Mouse (Mus musculus) E14TG2a.4 (cell line): Measurements from ENCODE around the gene Snapc2.

ENCODE experiments used
- H3K27me3 ChIP-seq: 2 replicates; pipeline ENCODE4 v1.6.1; 2014; ENCODE audit warnings: low read length, control low read depth; ENCODE audit not compliant: insufficient read depth
- H3K36me3 ChIP-seq: 2 replicates; pipeline ENCODE4 v1.6.1; 2014; ENCODE audit warnings: low read length, control low read depth; ENCODE audit not compliant: insufficient read depth
- H3K4me1 ChIP-seq: replicated peaks from 2 replicates; pipeline ENCODE4 v1.6.1; 2014; ENCODE audit warnings: low read depth, low read length, control low read depth
- H3K4me3 ChIP-seq: replicated peaks from 2 replicates; pipeline ENCODE4 v1.5.1; 2014; ENCODE audit warnings: mild to moderate bottlenecking, low read length
- H3K9me3 ChIP-seq: 2 replicates; pipeline ENCODE4 v1.6.1; 2014; ENCODE audit warnings: low read length, control low read depth
- CTCF ChIP-seq: conservative IDR thresholded peaks from 2 replicates; pipeline ENCODE4 v1.5.1; 2014; ENCODE audit warnings: low read length
- NANOG ChIP-seq: IDR thresholded peaks from 2 replicates; pipeline ENCODE4 v1.6.1; 2014; ENCODE audit warnings: borderline replicate concordance, low read length, mixed read lengths
- POU5F1 ChIP-seq: IDR thresholded peaks from 2 replicates; pipeline ENCODE4 v1.6.1; 2014; ENCODE audit warnings: low read length, borderline replicate concordance

Snapc2 gene

GRCm38 (mm10) chr8:4252934-4253841 is at the start of gene Snapc2:
Gene Snapc2 (plus strand): TSS chr8:4253080.
- H3K9me3 ChIP-seq, result no peaks in the 10 kb centered on the region
- H3K36me3 ChIP-seq, result peaks cover 45% of the 10 kb centered on the region
- peaks cover 70% of the 10 kb centered on the region for H3K4me1 ChIP-seq
- peaks cover 13% of the 10 kb centered on the region for H3K27me3 ChIP-seq
- TF ChIP-seq POU5F1, result no peak
- no peak for TF ChIP-seq CTCF
- no peak for TF ChIP-seq NANOG
- peak within 1 kb of the TSS; percentile 86 for H3K4me3 ChIP-seq

GRCm38 (mm10) chr8:4205246-4206123 is 47.4 kb upstream of the Snapc2 start:
- Histone ChIP-seq H3K27me3 (peaks cover 100% of the 10 kb centered on the region), H3K4me1 (peaks cover 35% of the 10 kb centered on the region), H3K4me3 (peak overlapping the region; percentile 71), H3K9me3 (peaks cover 15% of the 10 kb centered on the region), H3K36me3 (no peaks in the 10 kb centered on the region)
- TF ChIP-seq NANOG (no peak), CTCF (peak; percentile 15)

GRCm38 (mm10) chr8:4206182-4207015 is 46.5 kb upstream of the Snapc2 start:
- Histone ChIP-seq H3K4me3 (peak overlapping the region; percentile 71), H3K36me3 (no peaks in the 10 kb centered on the region), H3K4me1 (peaks cover 38% of the 10 kb centered on the region), H3K9me3 (peaks cover 15% of the 10 kb centered on the region), H3K27me3 (peaks cover 100% of the 10 kb centered on the region)
- no peak for TF ChIP-seq CTCF
- TF ChIP-seq NANOG, result no peak
- no peak for TF ChIP-seq POU5F1

GRCm38 (mm10) chr8:4207016-4207350 is 45.9 kb upstream of the Snapc2 start:
- H3K9me3 ChIP-seq, result peaks cover 15% of the 10 kb centered on the region
- H3K4me3 ChIP-seq, result peak overlapping the region; percentile 71; the same call in 1 of the 2 replicates
- no peak for TF ChIP-seq CTCF
- no peak for TF ChIP-seq NANOG
- no peak for TF ChIP-seq POU5F1
- H3K4me1 ChIP-seq, result peaks cover 36% of the 10 kb centered on the region
- no peaks in the 10 kb centered on the region for H3K36me3 ChIP-seq
- H3K27me3 ChIP-seq, result peaks cover 97% of the 10 kb centered on the region

- H3K27me3 ChIP-seq, result peaks cover 90% of the 10 kb centered on the region
- no peaks in the 10 kb centered on the region for H3K36me3 ChIP-seq
- peaks cover 15% of the 10 kb centered on the region for H3K9me3 ChIP-seq
- TF ChIP-seq NANOG (no peak), CTCF (no peak), POU5F1 (no peak)
- peaks cover 53% of the 10 kb centered on the region for H3K4me1 ChIP-seq
- no peak overlapping the region for H3K4me3 ChIP-seq
Measured at GRCm38 (mm10) chr8:4211097-4211496, 41.8 kb upstream of the Snapc2 start.

- H3K4me3 ChIP-seq, result peak overlapping the region; percentile 61
- no peak for TF ChIP-seq NANOG
- no peak for TF ChIP-seq POU5F1
- TF ChIP-seq CTCF, result no peak
- no peaks in the 10 kb centered on the region for H3K36me3 ChIP-seq
- peaks cover 85% of the 10 kb centered on the region for H3K27me3 ChIP-seq
- H3K4me1 ChIP-seq, result peaks cover 47% of the 10 kb centered on the region
- H3K9me3 ChIP-seq, result peaks cover 15% of the 10 kb centered on the region
Measured at GRCm38 (mm10) chr8:4212809-4213209, 40.1 kb upstream of the Snapc2 start.

- TF ChIP-seq NANOG, result no peak
- no peak for TF ChIP-seq CTCF
- no peak for TF ChIP-seq POU5F1
- H3K4me3 ChIP-seq, result peak overlapping the region; percentile 61
- H3K4me1 ChIP-seq, result peaks cover 47% of the 10 kb centered on the region
- peaks cover 84% of the 10 kb centered on the region for H3K27me3 ChIP-seq
- H3K9me3 ChIP-seq, result peaks cover 15% of the 10 kb centered on the region
- no peaks in the 10 kb centered on the region for H3K36me3 ChIP-seq
Measured at GRCm38 (mm10) chr8:4213210-4214005, 39.5 kb upstream of the Snapc2 start.
